Mouse (Mus musculus) urinary bladder, postnatal 10 days (tissue): ENCODE measurements around the gene Cage1.
A peak's percentile ranks its signal among the peaks of the same experiment; 100 is the strongest.

Experiments
- DNase-seq: peaks from one replicate; pipeline ENCODE4 v3.0.0; 2022; ENCODE audit warnings: low spot score

The Cage1 gene

DNA sequence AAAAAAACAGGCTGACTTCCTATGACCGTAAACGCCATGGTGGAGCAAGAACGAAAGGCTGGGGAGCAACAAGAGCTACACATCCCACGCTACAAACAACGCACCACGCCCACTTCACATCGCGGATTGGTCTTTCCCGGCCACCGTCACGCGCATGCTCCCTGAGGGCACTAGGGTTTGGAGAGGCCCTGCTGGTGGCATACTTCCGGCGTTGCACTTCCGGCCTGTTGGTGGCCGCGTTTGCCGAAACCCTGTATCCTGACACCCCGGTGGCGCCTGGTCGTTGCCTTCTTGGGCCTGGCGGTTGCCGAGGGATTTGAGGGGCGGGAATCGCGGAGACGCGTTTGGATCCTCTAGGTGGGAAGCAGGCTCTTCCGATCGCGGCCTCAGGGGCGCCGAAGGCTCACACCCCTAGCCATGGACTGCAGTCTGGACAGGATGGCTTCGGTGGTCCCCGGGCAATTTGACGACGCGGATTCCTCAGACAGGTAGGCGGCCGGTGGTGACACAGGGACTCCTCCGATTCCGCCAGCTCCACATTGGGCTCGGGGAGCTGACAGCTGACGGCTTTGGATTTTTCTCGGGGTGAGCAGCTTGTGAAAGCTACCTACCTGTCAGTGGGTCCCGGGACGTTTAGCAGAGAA lies at the start of gene Cage1:
Cage1 (minus strand) TSS at position 26 of the 644 bp plus-strand sequence.
- peak; percentile 87 for DNase-seq

DNA sequence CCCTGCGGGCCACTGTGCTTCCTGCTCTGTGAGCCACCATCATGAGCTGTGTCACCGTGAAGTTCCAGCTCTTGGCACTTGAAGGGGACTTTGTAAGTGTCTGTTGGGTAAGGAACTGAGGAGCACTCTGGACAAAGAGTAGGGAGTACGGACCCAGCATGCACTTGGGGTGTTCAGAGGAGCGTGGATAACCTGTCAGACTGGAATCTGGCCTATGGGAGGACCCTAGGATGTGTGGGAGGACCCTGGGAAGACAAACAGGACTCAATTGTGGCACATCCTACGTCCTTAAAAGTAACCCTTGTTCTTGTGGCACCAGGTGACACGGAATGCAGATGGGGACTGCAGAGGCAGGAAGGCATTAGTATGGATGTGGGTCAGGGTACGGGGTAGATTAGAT lies 44.3 kb upstream of the Cage1 start:
- no peak for DNase-seq

DNA sequence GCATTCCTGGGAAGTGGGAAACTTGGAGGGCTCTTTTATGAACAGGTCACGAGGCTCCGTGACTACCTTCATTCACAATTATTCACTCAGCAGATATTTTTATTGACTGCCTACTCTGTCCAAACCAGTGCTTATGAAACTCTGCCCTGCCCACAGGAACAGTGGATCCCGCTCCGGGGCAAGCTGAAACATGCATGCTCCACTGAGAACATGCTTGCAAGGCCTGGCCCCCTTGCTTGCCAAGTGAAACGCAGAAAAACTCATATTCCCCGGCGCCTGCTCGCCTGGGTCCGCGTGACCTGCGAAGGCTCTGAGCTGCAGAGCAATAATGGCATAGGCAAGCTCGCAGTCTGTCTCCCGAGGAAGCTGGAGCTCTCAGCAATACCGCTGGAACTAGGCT lies 43.9 kb upstream of the Cage1 start:
- DNase-seq: no peak

DNA sequence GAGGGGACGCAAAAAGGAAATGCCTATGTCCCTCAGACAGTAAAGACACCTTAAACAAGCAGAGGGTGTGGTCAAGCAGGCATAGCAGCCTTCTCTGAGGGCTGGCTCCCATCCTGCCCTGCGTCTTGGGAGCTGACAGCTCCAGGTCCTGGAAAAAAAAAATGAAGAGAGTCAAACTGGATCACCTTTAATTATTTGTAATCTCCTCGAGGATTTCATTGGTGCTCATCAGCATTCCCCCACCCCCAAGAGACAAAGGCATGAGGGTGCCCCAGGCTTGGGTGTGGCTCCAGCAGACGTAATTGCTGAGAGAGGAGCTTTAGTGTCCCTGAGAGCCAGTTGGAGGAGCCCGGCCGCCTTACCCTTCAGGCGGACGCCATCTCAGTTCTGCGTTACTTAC lies 43.1 kb upstream of the Cage1 start:
- no peak for DNase-seq

DNA sequence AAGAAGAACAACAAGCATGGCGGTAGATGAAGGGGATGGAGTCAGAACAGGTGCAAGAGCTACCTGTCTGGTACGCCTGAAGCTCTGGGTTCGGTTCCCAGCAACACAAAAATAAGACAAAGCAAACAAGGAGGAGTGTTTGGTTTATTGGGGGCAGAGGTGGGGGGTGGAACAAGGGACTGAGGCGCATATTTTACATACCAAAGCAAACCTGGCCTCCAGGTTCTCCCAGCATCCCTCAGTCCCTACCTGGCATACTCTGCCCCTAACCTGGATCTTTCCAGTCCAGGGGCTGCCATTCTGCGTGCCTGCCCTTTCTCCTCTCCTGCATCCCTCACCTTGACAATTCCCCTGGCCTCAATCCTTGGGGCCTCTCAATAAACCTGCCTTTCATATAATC lies 42.5 kb upstream of the Cage1 start:
- no peak for DNase-seq

DNA sequence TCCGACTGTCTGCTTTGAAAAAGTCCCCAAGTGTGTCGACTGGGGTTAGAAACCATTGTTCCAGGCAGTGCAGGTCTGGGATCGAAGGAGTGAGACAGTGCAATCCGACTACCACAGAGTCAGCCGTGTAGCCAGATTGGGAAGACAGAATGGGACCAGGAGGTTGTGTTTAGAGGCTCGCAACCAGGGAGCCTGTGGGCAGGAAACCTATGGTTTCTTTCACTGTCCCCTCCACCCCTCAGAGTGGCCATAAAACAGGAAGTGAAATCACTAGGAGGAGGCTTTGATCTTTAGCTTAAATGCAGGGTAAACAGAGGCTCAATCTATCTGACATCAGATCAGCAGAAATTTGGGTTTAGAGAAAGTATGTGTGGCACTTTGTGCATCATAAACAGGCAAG lies 42.0 kb upstream of the Cage1 start:
- no peak for DNase-seq

DNA sequence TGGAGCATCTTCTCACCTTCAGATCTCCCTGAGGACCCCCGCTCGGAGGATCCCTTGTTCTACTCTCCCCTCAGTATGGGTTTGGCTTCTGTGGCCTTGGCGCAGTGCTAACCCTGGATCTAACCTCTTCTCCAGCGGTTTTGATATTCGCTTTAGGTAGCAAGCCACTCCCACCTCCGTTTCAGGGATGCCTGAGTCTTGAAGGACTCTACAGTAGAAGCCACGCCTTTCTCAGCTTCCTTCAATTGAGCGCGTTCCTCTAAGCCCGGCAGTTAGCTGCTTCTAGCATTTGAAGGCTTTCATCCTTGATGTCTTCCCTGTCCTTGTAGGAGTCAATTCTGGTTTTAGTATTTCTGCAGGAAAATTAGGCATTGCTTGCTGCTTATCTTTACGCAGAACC lies 40.2 kb upstream of the Cage1 start:
- DNase-seq: no peak

DNA sequence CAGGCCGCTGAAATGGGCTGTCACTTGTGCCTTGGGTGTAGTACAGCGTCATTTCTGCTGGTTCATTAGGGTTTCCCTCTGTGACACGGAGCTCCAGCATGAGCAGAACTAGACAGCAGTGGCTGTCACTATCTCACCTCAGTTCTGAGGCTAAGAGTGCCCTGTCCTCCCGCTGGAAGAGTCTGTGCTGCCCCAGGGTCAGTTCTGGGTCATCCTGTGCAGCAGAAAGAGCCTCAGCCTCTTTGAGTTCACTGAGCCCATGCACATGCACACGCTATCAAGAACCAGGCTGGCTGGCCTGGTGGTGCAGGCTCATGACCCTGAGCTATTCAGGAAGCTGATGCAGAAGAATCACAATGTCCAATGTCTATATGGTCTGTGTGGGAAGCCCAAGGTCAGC lies 37.5 kb upstream of the Cage1 start:
- DNase-seq: no peak

DNA sequence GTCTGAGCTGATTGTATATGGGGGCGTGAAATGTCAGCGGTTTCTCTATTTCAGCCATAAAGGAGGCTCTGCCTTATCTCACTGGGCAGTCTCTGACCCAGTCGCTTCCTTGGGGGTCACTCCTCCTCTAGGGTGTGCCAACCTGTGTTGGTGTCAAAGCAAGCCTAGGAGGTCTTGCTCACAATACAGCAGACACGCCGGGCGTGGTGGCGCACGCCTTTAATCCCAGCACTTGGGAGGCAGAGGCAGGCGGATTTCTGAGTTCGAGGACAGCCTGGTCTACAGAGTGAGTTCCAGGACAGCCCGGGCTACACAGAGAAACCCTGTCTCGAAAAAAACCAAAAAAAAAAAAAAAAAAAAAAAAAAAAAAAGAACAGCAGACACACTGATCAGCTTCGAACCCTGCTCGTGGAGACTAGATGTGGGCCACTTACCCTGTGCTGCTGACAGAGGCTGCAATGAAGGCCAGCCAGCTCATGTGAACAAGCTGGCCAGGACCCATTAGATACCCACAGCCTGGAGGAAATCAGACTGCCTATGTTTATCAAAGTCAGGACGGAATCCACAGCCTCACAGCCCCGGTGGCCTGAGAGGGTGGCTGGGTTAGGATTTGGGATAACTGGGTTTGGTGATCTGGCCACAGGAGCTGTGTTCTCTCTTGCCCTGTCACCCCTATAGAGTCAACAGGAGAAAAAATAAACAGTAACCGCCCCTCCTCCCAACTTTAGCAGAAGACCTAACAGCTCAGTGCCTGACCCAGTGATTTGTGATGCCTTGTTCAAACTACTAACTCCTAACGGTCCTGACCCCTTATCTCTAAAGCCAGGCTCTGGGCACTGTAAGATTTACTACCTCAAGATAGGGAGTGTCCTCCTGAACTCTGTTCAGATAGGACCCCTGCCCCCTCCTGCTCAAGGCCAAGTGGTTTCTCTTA lies 36.8 kb upstream of the Cage1 start:
- DNase-seq: no peak

DNA sequence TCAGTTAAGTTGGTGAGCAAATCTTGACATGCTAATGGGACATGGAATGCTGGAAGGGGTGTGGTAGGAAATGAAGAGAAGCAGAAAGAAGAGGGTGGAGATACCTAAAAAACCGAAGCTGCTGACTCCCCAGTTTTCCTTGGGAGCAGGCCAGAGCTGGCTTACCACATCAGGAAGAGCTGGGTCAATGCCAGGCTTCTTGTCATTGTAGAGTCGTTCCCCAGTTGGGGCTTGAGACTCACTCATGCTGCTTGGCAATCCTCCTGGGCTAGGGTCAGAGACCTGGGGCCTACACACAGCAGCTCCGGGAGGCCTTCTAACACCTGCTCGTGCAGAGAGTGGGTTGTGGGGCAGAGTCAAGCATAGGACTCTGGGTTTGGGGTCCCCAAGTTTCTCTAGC lies 34.1 kb upstream of the Cage1 start:
- no peak for DNase-seq

DNA sequence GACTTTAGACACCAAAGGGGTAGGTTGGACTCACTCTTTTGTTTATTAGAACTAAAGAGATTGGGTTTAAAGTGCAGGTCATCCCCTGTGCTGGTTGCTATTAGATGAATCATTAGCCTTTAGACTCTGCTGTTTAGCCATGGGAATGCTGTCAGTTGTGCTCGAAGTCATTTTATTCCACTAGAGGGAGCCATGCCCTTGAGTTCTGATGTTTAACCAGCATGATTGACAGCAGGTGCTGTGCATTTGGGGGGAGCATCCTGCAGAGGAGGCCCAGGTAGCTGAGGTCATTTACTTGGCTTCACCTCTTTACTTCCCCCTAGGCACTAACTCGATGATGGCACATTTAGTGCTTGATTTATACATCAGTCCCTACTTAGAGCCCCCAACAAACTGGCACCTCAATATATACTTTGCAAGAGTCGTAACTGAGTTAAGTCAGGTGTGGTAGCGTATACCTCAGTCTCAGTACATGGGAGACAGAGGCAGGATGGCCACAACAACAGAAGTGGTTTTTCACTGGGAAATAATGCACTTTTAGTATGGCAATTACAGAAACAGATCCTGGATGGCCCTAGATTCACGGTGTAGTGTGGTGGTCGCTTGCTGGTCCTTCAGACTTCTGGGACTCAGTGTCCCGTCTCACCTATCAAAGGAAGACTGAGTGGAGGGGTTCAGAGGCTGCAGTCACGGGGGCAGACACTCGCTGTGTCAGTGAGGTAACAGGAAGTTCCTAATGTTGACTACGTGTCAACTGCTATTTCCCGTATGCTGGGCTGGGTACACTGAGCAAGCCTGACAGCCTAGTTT lies 28.2 kb upstream of the Cage1 start:
- DNase-seq: no peak

DNA sequence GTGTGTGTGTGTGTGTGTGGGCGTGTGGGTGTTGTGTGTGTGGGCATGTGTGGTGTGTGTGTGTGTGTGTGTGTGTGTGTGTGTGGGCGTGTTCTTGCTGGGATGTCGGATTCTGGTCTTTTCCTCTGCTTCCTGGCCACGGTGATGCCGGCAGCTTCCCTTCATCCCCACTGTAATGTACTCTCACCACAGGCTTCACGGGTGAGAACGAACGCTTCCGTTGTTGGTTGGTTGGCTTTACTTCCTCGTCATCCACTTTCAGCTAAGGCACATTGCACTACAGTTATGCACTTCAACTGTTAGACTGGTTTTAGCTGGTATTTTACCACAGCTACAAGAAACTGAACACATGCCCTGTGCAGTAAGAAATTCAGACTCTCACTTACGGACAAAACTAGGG lies 25.8 kb upstream of the Cage1 start:
- DNase-seq: no peak

DNA sequence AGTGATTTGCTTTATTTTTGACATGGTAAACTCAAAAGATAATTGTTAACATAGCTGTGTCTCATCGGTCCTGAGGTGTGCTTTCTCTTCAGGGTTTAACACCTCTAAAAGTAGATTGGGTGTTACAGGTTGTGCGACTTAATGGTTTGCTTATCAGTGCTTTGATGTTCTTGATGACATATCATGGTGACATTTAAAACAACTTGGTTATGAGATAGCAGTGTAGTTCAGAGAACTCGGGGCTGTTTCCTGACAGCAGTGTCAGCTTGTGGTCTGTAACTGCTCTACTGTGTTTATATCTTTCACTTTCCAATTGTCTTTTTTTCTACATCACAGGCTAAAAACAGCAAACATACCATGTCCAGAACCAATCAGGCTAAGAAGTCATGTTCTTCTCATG lies 13.0 kb upstream of the Cage1 start:
- DNase-seq: no peak

DNA sequence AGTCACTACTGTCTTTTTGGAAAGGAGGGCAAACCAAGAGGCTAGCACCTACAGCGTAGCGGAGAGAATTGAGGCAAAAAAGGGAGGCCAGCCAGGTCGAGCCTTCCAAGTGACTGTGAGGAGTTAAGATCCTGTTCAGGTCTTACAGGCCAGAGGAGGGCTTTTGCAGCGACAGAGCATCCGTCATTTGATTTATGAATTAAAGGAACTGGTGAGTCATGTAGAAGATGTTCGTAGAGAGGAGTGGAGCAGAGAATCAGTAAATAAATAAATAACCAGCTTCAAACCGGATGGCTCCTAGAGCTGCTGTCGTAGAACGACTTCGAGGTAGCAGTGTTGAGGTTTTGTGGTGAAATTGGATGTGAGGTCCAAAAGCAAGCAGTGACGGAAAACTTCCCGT lies 942 bp upstream of the Cage1 start:
- DNase-seq: no peak

DNA sequence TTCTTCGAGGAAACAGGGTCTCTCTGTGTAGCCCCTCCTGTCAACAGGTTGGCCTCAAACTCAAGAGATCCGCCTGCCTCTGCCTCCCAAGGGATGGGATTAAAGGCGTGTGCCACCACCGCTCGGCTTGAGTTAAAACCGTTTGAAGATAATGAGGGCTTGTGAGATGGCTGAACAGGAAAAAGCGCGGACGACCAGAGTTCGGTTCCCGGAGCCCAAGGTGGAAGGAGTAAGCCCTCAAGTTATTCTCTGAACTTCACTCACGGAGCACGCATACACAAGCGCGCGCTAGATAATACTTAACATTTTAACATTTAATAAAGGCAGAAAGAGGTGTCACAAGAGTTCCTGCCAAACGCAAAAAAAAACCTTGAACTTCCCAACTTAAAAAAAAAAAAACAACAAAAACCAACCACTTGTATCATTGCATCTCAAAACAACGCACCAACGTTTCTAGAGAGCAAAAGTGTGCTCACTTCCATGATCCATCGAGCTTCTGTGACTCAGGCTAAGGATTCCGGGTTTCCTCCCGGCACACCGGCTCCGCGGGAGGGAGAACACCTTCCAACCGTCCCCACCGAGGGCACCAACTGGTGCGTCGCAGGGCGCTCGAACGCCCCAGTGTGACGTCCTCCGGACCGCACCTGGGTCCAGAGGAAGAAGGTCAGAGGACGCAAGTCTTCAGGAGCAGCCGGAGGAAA lies 376 bp downstream of the Cage1 start, which contains the start of gene Riok1:
Riok1 (plus strand) TSS at position 653 of the 701 bp plus-strand sequence.
- DNase-seq: no peak

DNA sequence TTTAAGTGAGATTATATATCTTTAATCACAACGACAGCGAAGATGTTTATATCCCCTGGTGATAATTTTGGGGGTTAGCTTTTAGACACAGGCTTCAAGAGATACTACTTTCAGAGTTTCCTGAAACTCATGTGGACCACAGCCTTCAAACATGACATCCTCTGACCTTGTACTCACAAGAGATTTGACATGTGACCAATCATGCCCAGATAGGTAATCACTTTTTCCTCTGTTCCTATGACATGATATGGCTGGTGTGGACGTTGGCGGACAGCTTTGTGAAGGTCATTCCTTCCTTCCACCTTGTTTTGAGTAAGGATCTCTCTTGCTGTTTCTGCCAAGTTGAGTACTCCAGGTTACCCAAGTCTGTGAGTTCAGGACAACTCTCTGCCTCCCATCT lies 8.5 kb downstream of the Cage1 start:
- DNase-seq: no peak

DNA sequence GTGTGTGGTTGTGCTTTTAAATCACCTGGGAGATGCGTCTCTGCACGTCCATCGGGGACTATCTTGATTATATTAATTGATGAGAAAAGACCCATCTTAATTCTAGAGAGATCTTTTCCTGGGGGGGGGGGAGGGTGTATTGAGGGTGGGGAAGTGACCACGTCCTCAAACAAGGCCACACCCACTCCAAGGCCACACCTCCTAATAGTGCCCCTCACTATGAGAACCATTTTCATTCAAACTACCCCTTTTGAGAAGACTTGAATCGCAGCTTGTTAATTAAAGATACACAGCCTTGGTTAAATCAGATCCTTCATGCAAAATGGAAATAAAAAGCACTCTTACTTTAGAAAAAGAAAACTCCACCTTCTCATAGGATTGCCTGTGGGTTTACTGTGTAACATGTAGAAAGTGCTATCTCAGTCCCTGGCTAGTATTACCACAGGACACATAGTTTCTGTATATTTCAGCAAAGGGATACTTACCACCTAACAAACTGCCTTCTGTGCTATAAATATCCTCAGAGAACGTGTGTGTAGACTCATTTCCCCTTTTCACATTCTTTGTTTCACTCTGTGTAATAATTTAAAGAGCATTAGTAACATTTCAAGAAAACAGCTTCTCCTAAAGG lies 9.1 kb downstream of the Cage1 start:
- DNase-seq: no peak

DNA sequence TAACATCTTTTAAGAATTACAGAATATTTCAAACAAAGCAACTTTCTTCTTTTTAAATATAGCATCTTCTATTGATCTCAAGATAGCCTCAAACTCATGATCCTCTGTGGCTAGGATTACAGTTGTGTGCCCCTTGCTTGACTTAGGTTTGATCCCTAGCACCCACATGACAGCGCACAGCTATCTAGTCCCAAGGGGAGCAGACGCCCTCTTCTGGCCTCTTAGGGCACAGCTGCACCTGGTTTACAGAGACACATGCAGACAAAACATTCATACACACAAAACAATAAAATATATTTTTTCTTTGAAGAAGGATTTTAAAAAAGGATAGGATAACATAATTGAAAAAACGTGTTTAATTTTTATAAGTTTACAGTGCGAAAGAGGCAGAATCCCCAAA lies 11.0 kb downstream of the Cage1 start:
- DNase-seq: no peak

DNA sequence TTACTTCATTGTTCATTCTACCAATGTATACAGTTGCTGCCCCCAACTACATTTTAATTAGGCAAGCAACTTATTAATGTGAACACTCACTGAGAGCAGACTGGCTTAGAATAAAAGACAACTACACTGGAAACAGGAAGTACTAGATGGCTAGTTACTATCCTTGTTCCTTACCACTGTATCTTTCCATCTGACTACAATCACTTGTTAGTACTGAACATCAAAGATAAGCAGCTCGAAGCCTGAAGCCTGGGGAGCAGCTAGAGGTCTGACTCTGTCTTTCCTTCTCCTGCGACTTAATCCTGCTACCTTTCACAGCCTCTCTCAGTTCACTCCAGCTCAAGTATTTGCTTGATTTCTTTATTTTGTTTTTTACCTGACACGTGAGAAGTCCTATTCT lies 18.1 kb downstream of the Cage1 start:
- no peak for DNase-seq

DNA sequence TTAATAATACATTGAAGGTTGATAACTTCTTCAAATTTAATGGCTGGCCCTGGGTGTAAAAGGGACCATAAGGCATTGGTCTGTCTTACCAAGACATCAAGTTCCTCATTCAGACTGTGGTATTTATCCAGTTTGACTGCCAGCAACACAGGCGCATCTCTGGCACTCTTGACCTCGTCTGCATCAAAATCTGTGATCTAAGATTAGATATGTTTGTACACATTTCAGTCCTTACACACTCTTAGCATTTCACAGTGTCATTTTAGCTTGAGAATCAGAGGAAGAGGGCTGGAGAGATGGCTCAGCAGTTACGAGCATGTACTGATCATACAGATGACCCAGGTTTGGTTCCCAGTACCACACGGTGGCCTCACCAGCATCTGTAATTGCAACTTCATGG lies 21.3 kb downstream of the Cage1 start:
- DNase-seq: no peak

DNA sequence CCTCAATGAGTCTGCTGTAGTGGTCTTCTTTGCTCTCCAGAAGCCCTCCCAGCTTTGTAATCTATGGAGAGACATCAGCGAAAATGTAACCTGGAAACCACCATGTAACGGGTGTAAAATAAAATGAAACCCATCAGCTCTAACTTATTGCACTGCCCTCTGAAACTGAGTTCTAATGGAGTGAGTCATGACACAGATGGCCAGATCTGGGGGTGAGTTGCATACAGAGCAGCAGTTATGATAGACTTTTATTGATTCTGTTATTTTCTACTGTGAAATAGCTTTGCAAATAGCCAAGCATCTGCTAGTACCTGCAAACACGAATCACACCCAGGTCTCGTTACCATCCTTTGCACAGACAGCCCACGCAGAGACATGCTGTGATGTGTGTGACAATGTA lies 24.4 kb downstream of the Cage1 start:
- no peak for DNase-seq
